Comparison of ENCODE assay signal across 8 mouse cellular contexts in genomic region chr16:91648220-91648550, GRCm38 (mm10). TPM values are rescaled to one million over a fixed set of nuclear protein-coding genes. Genes with fewer than 3 reads are reported as not detected.
DNase-seq lines count a peak whose midpoint lies in the region; ATAC-seq and TF ChIP-seq lines count a peak whose summit lies in the region.

No protein-coding gene starts in this region.

- no peaks in the 10 kb centered on the region for H3K27me3 ChIP-seq in C2C12 (ENCODE audit: control insufficient read depth, insufficient read depth, insufficient read length)
- H3K27me3 ChIP-seq in embryonic facial prominence, embryonic 15.5 days, result no peaks in the 10 kb centered on the region
- no peaks in the 10 kb centered on the region for H3K27me3 ChIP-seq in heart, embryonic 13.5 days (replicated peaks)

- peak; percentile 49 for ATAC-seq in embryonic facial prominence, embryonic 15.5 days (ENCODE audit: insufficient number of reproducible peaks, low FRiP score, low TSS enrichment, low read depth)
- ATAC-seq in heart, embryonic 13.5 days (ENCODE audit: extremely low read depth, insufficient number of reproducible peaks, low FRiP score, low TSS enrichment), result peak; percentile 60; the same call in 1 of the 2 replicates

- H3K27ac ChIP-seq in bone marrow, adult 2 months (ENCODE audit: control insufficient read depth, insufficient read depth, low read depth, low read length, poor library complexity), result peak overlapping the region; percentile 99
- peak overlapping the region; percentile 100 for H3K27ac ChIP-seq in embryonic facial prominence, embryonic 15.5 days (replicated peaks)
- H3K27ac ChIP-seq in heart, embryonic 13.5 days (replicated peaks), result peak overlapping the region; percentile 100
- H3K27ac ChIP-seq in olfactory bulb, adult 2 months (ENCODE audit: insufficient read depth, low read depth, low read length), result peak overlapping the region; percentile 97; the same call in 1 of the 2 replicates

- peaks cover 92% of the 10 kb centered on the region for H3K79me2 ChIP-seq in C2C12 (ENCODE audit: control insufficient read depth, insufficient read depth)

- H3K36me3 ChIP-seq in C2C12 (ENCODE audit: control insufficient read depth, insufficient read depth), result peaks cover 31% of the 10 kb centered on the region
- peaks cover 11% of the 10 kb centered on the region for H3K36me3 ChIP-seq in embryonic facial prominence, embryonic 15.5 days
- H3K36me3 ChIP-seq in heart, embryonic 13.5 days, result peaks cover 20% of the 10 kb centered on the region

- WGBS in bone marrow, adult 2 months, result 1% methylated on average over 25 of the region's 25 CpGs
- under 1% methylated on average over 25 of the region's 25 CpGs for WGBS in embryonic facial prominence, embryonic 15.5 days
- under 1% methylated on average over 25 of the region's 25 CpGs for WGBS in heart, embryonic 13.5 days
- under 1% methylated on average over 25 of the region's 25 CpGs for WGBS in olfactory bulb, adult 2 months

- no peaks in the 10 kb centered on the region for H3K9me3 ChIP-seq in embryonic facial prominence, embryonic 15.5 days (replicated peaks)
- no peaks in the 10 kb centered on the region for H3K9me3 ChIP-seq in heart, embryonic 13.5 days

- peak overlapping the region; percentile 50 for H3K4me2 ChIP-seq in embryonic facial prominence, embryonic 15.5 days (replicated peaks)
- H3K4me2 ChIP-seq in heart, embryonic 13.5 days, result peak overlapping the region; percentile 98

- TF ChIP-seq POLR2A in bone marrow, adult 2 months (IDR thresholded peaks at IDR 0.05; ENCODE audit: borderline replicate concordance, control insufficient read depth, low read depth, low read length), result peak; percentile 66; the same call in 1 of the 2 replicates
- no peak for TF ChIP-seq POLR2A in olfactory bulb, adult 2 months (IDR thresholded peaks at IDR 0.05; ENCODE audit: insufficient read depth, low read depth, low read length)

- H3K4me3 ChIP-seq in C2C12 (ENCODE audit: insufficient read depth, poor library complexity, severe bottlenecking), result peak overlapping the region; percentile 67
- H3K4me3 ChIP-seq in bone marrow, adult 2 months (replicated peaks; ENCODE audit: control insufficient read depth, low read depth, low read length), result peak overlapping the region; percentile 98
- H3K4me3 ChIP-seq in embryonic facial prominence, embryonic 15.5 days (replicated peaks), result peak overlapping the region; percentile 73
- H3K4me3 ChIP-seq in heart, embryonic 13.5 days, result peak overlapping the region; percentile 90
- peak overlapping the region; percentile 83 for H3K4me3 ChIP-seq in olfactory bulb, adult 2 months (ENCODE audit: insufficient read depth, low read depth, low read length)

- H3ac ChIP-seq in C2C12 (ENCODE audit: control insufficient read depth, insufficient read length, low read depth), result peak overlapping the region; percentile 70

- DNase-seq in kidney, postnatal 25 days, result peak; percentile 85 to 92
- peak; percentile 83 to 87 for DNase-seq in lung, adult 18-20 months
- DNase-seq in thymus, postnatal 10 days (ENCODE audit: low spot score in 2 of 2), result peak; percentile 69 to 70

- H3K79me3 ChIP-seq in C2C12 (ENCODE audit: low read depth), result peaks cover 81% of the 10 kb centered on the region

- TF ChIP-seq CTCF in C2C12 (IDR thresholded peaks at IDR 0.05; ENCODE audit: control insufficient read depth, insufficient read depth, insufficient read length), result no peak
- no peak for TF ChIP-seq CTCF in bone marrow, adult 2 months (IDR thresholded peaks at IDR 0.05; ENCODE audit: control insufficient read depth, insufficient read depth, low read length)
- no peak for TF ChIP-seq CTCF in olfactory bulb, adult 2 months (IDR thresholded peaks at IDR 0.05; ENCODE audit: insufficient read depth, low read depth, low read length)

- peak overlapping the region; percentile 69 for H3K9ac ChIP-seq in embryonic facial prominence, embryonic 15.5 days
- H3K9ac ChIP-seq in heart, embryonic 13.5 days, result peak overlapping the region; percentile 95

- H3K4me1 ChIP-seq in bone marrow, adult 2 months (ENCODE audit: control insufficient read depth, insufficient read depth, low read length), result no peaks in the 10 kb centered on the region; the same call in 1 of the 2 replicates
- peaks cover 9% of the 10 kb centered on the region for H3K4me1 ChIP-seq in embryonic facial prominence, embryonic 15.5 days
- peaks cover 33% of the 10 kb centered on the region for H3K4me1 ChIP-seq in heart, embryonic 13.5 days
- H3K4me1 ChIP-seq in olfactory bulb, adult 2 months (ENCODE audit: control insufficient read depth, insufficient read depth, low read length), result peaks cover 6% of the 10 kb centered on the region; the same call in 1 of the 2 replicates

TF ChIP-seq in C2C12, 6 proteins besides CTCF, POLR2A, EP300 and RAD21:
- TF ChIP-seq MAX (IDR thresholded peaks at IDR 0.05), result no peak
- no peak for TF ChIP-seq USF1 (IDR thresholded peaks at IDR 0.05; ENCODE audit: low read depth)
- TF ChIP-seq CEBPB (IDR thresholded peaks at IDR 0.05; ENCODE audit: low read depth), result no peak
- TF ChIP-seq MYOG (IDR thresholded peaks at IDR 0.05; ENCODE audit: control insufficient read depth, extremely low read depth, insufficient read length), result no peak
- TF ChIP-seq MYOD1 (IDR thresholded peaks at IDR 0.05; ENCODE audit: control insufficient read depth, insufficient read length, low read depth), result no peak

RNA-seq across cellular contexts. Expression of gene Son, which starts 0.9 kb away (rescaled TPM):
- polyA plus RNA-seq in C2C12 (2012; fragmentation: generic; extraction: Trizol), result 53.5 TPM
- 132 and 165 TPM in 2 replicates for polyA plus RNA-seq in bone marrow, adult 2 months (2011; ENCODE audit: insufficient read depth, insufficient read length, low replicate concordance, missing spikeins)
- polyA plus RNA-seq in embryonic facial prominence, embryonic 15.5 days (2015; fragmentation: Nextera tagmentation; extraction: Ambion mirVana), result 125 and 135 TPM in 2 replicates
- 76.4 and 78.3 TPM in 2 replicates for polyA plus RNA-seq in heart, embryonic 13.5 days (2015; fragmentation: Nextera tagmentation; extraction: Ambion mirVana)
- polyA plus RNA-seq in olfactory bulb, adult 2 months (2012; ENCODE audit: insufficient read depth, insufficient read length, low replicate concordance, missing spikeins), result 159 and 242 TPM in 2 replicates

RNA-seq across cellular contexts. Expression of gene Gart, which starts 1.4 kb away (rescaled TPM):
- polyA plus RNA-seq in C2C12 (2012; fragmentation: generic; extraction: Trizol), result 131 TPM
- 70.5 and 94.2 TPM in 2 replicates for polyA plus RNA-seq in bone marrow, adult 2 months (2011; ENCODE audit: insufficient read depth, insufficient read length, low replicate concordance, missing spikeins)
- polyA plus RNA-seq in embryonic facial prominence, embryonic 15.5 days (2015; fragmentation: Nextera tagmentation; extraction: Ambion mirVana), result 96.7 and 97.1 TPM in 2 replicates
- polyA plus RNA-seq in heart, embryonic 13.5 days (2015; fragmentation: Nextera tagmentation; extraction: Ambion mirVana), result 72.6 and 77.2 TPM in 2 replicates
- not detected in 2 replicates for polyA plus RNA-seq in olfactory bulb, adult 2 months (2012; ENCODE audit: insufficient read depth, insufficient read length, low replicate concordance, missing spikeins)

RNA-seq across cellular contexts. Expression of gene Dnajc28, which starts 29.4 kb away (rescaled TPM):
- polyA plus RNA-seq in C2C12 (2012; fragmentation: generic; extraction: Trizol), result 0.16 TPM
- polyA plus RNA-seq in bone marrow, adult 2 months (2011; ENCODE audit: insufficient read depth, insufficient read length, low replicate concordance, missing spikeins), result 1.6 and 1.9 TPM in 2 replicates
- 3.7 TPM in 2 replicates for polyA plus RNA-seq in embryonic facial prominence, embryonic 15.5 days (2015; fragmentation: Nextera tagmentation; extraction: Ambion mirVana)
- 3.5 and 4.7 TPM in 2 replicates for polyA plus RNA-seq in heart, embryonic 13.5 days (2015; fragmentation: Nextera tagmentation; extraction: Ambion mirVana)
- polyA plus RNA-seq in olfactory bulb, adult 2 months (2012; ENCODE audit: insufficient read depth, insufficient read length, low replicate concordance, missing spikeins), result not detected in 2 replicates

RNA-seq across cellular contexts. Expression of gene Donson, which starts 40.4 kb away (rescaled TPM):
- polyA plus RNA-seq in C2C12 (2012; fragmentation: generic; extraction: Trizol), result 12.2 TPM
- 15.2 and 18.0 TPM in 2 replicates for polyA plus RNA-seq in bone marrow, adult 2 months (2011; ENCODE audit: insufficient read depth, insufficient read length, low replicate concordance, missing spikeins)
- 18.2 and 19.0 TPM in 2 replicates for polyA plus RNA-seq in embryonic facial prominence, embryonic 15.5 days (2015; fragmentation: Nextera tagmentation; extraction: Ambion mirVana)
- 13.9 and 15.0 TPM in 2 replicates for polyA plus RNA-seq in heart, embryonic 13.5 days (2015; fragmentation: Nextera tagmentation; extraction: Ambion mirVana)
- not detected in 2 replicates for polyA plus RNA-seq in olfactory bulb, adult 2 months (2012; ENCODE audit: insufficient read depth, insufficient read length, low replicate concordance, missing spikeins)

RNA-seq across cellular contexts. Expression of gene Tmem50b, which starts 50.6 kb away (rescaled TPM):
- 15.1 TPM for polyA plus RNA-seq in C2C12 (2012; fragmentation: generic; extraction: Trizol)
- 7.3 and 17.5 TPM in 2 replicates for polyA plus RNA-seq in bone marrow, adult 2 months (2011; ENCODE audit: insufficient read depth, insufficient read length, low replicate concordance, missing spikeins)
- polyA plus RNA-seq in embryonic facial prominence, embryonic 15.5 days (2015; fragmentation: Nextera tagmentation; extraction: Ambion mirVana), result 44.4 and 50.9 TPM in 2 replicates
- 45.9 and 56.5 TPM in 2 replicates for polyA plus RNA-seq in heart, embryonic 13.5 days (2015; fragmentation: Nextera tagmentation; extraction: Ambion mirVana)
- polyA plus RNA-seq in olfactory bulb, adult 2 months (2012; ENCODE audit: insufficient read depth, insufficient read length, low replicate concordance, missing spikeins), result not detected in 2 replicates

Comparison
In these comparisons a context has a peak if more than half of its experiments do, and no peak if none do; other contexts are left out.
1. Peak in every context shown above with its lines: DNase-seq, ATAC-seq, H3K4me3 ChIP-seq and H3K27ac ChIP-seq.
2. RNA of gene Gart, which starts 1.4 kb away (polyA plus RNA-seq): 131 TPM in C2C12 (single experiment), 96.7 to 97.1 TPM in embryonic facial prominence, embryonic 15.5 days, 70.5 to 94.2 TPM in bone marrow, adult 2 months and 72.6 to 77.2 TPM in heart, embryonic 13.5 days; not detected in olfactory bulb, adult 2 months; every median in the first group is over 10 times any median in the second.